Mouse (Mus musculus): Measurements from ENCODE around the gene Lrrc9. TPM values are rescaled to one million over a fixed set of nuclear protein-coding genes. Genes with fewer than 3 reads are reported as not detected.

Gene Lrrc9
- 0.02 and 0.09 TPM in 2 replicates for polyA plus RNA-seq (2012; rRNA removed)
- polyA plus RNA-seq (2014; fragmentation: Nextera tagmentation; extraction: Ambion mirVana), result 0.14 TPM in 1 of 2 replicates, not detected in the other

DNA sequence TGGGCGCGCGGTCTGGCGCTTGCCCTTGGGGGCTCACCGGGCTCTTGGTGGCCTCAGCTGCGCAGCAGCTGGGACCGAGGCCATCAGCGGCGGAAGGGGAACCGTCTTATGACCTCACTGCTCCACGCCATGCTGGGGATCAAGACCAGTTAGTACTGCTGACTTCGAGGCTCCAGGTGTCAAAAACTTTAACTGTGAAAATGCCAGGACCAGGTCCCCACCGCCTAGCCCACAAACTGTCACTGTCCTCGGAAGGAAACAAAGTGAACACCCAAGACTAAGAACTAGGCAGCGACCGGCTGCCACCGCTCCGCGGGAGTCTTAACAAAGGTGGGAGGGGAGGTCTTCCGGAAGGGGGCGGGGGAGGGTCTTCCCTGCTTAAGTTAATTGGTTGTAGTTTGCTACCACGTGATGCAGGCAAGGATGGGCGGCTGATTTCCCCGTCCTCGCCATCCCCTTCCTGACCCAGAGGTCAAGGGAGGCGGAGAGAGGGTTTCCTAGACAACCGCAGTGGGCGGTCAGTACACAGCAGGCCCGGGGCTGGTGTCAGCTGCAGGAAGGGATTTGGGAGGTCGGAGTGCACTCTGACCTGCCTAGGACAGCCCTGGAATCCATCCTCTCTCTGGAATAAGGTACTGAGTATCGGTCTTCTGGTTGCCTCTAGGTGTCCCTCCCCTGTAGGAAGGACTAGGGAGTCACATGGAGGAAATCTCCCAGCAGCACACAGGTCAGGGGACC lies at the start of gene Lrrc9:
TSS of gene Lrrc9 (plus strand) at position 28 of the 738 bp plus-strand sequence.
- WGBS (ENCODE audit: insufficient replicate concordance), result 3% methylated on average over 31 of the region's 31 CpGs
- H3K9me3 ChIP-seq (ENCODE audit: control insufficient read depth, low read length), result no peaks in the 10 kb centered on the region
- H3K4me2 ChIP-seq (ENCODE audit: low read depth), result peak within 1 kb of the TSS; percentile 66
- no peaks in the 10 kb centered on the region for H3K36me3 ChIP-seq (replicated peaks; ENCODE audit: control insufficient read depth, insufficient read depth, low read depth)
- no peaks in the 10 kb centered on the region for H3K27me3 ChIP-seq (ENCODE audit: control insufficient read depth, insufficient read depth, low read length)
- no peak within 1 kb of the TSS; the same call in 1 of the 2 replicates for H3K9ac ChIP-seq (replicated peaks)
- H3K4me1 ChIP-seq (replicated peaks; ENCODE audit: control insufficient read depth in 2 of 2, insufficient read depth in 2 of 2, low read length in 1 of 2), result peaks cover 0 to 4% of the 10 kb centered on the region in 2 experiments; a peak in 1 of 4 replicates
- DNase-seq (ENCODE audit: low read depth in 3 of 3, low spot score in 3 of 3) (peak; percentile 14 to 36 (median 33)), ATAC-seq (ENCODE audit: insufficient read depth) (peak; percentile 78)
- no peak within 1 kb of the TSS for H3K27ac ChIP-seq
- peak within 1 kb of the TSS; percentile 43 for H3K4me3 ChIP-seq (ENCODE audit: insufficient read depth in 1 of 2, low read depth in 2 of 2, low read length in 2 of 2)
- TF ChIP-seq EP300 (IDR thresholded peaks at IDR 0.05; ENCODE audit: low read depth) (no peak), CTCF (IDR thresholded peaks at IDR 0.05; ENCODE audit: low read depth) (no peak)

GRCm38 (mm10) chr12:72393046-72393805 lies 48.4 kb upstream of the Lrrc9 start:
- no peak overlapping the region for H3K27ac ChIP-seq
- H3K27me3 ChIP-seq (ENCODE audit: control insufficient read depth, insufficient read depth, low read length), result no peaks in the 10 kb centered on the region
- WGBS (ENCODE audit: insufficient replicate concordance), result 48% methylated on average over 13 of the region's 13 CpGs
- H3K9ac ChIP-seq (replicated peaks), result no peak overlapping the region
- H3K9me3 ChIP-seq (ENCODE audit: control insufficient read depth, low read length), result no peaks in the 10 kb centered on the region
- 0 out of 4 replicates have a peak, but pooled peaks cover 0 to 2% of the 10 kb centered on the region in 2 experiments for H3K4me1 ChIP-seq (replicated peaks; ENCODE audit: control insufficient read depth in 2 of 2, insufficient read depth in 2 of 2, low read length in 1 of 2)
- no peak overlapping the region for H3K4me2 ChIP-seq (ENCODE audit: low read depth)
- no peak for TF ChIP-seq CTCF (IDR thresholded peaks at IDR 0.05; ENCODE audit: low read depth)
- no peak for TF ChIP-seq EP300 (IDR thresholded peaks at IDR 0.05; ENCODE audit: low read depth)
- no peak for ATAC-seq (ENCODE audit: insufficient read depth)
- H3K36me3 ChIP-seq (replicated peaks; ENCODE audit: control insufficient read depth, insufficient read depth, low read depth), result no peaks in the 10 kb centered on the region
- DNase-seq (ENCODE audit: low read depth in 3 of 3, low spot score in 3 of 3), result no peak
- no peak overlapping the region for H3K4me3 ChIP-seq (ENCODE audit: insufficient read depth in 1 of 2, low read depth in 2 of 2, low read length in 2 of 2)

DNA sequence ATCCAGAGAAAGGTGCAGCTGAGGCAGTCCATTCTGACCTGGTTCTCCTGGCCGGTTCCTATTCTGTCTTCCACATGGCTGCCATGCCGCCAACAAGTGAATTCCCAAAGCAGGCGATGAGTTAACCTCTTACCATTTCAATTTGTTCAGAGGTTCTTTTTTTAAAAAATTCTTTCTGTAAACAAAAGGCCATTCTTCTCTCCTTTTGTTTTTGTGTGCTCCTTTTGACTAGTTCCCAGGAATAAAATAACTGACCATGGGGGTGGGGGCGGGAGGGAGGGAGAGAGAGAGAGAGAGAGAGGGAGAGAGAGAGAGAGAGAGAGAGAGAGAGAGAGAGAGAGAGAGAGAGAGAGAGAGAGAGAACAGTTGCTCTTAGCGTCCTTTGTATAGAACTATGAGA lies 36.6 kb upstream of the Lrrc9 start:
- Histone ChIP-seq H3K9ac (replicated peaks) (no peak overlapping the region), H3K9me3 (ENCODE audit: control insufficient read depth, low read length) (no peaks in the 10 kb centered on the region), H3K27ac (no peak overlapping the region), H3K27me3 (ENCODE audit: control insufficient read depth, insufficient read depth, low read length) (peaks cover 31% of the 10 kb centered on the region), H3K4me1 (replicated peaks; ENCODE audit: control insufficient read depth in 2 of 2, insufficient read depth in 2 of 2, low read length in 1 of 2) (no peaks in the 10 kb centered on the region), H3K4me3 (ENCODE audit: insufficient read depth in 1 of 2, low read depth in 2 of 2, low read length in 2 of 2) (no peak overlapping the region), H3K36me3 (replicated peaks; ENCODE audit: control insufficient read depth, insufficient read depth, low read depth) (no peaks in the 10 kb centered on the region), H3K4me2 (ENCODE audit: low read depth) (no peak overlapping the region)
- 48% methylated on average over 5 of the region's 5 CpGs for WGBS (ENCODE audit: insufficient replicate concordance)
- TF ChIP-seq CTCF (IDR thresholded peaks at IDR 0.05; ENCODE audit: low read depth), result no peak
- TF ChIP-seq EP300 (IDR thresholded peaks at IDR 0.05; ENCODE audit: low read depth), result no peak
- ATAC-seq (ENCODE audit: insufficient read depth) (no peak), DNase-seq (ENCODE audit: low read depth in 3 of 3, low spot score in 3 of 3) (no peak)

DNA sequence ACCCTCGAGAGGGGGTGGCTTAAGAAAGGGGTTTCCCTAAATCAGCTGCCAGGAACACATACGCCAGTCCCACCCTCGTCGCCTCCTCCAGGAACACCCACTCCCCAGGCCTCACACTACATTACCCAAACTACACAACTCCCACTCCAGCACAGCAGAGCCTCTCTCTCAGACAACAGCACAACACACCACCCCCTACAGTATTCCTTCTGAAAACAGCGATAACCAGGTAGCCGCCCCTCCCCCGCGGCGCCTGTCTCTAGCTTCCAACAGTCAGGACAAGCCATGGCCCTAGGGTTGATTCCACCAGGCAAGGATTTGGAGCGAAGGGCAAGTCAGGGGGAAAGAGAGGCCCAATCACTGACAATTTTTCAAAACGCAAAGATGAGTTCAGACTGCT lies 34.5 kb upstream of the Lrrc9 start:
- no peak for DNase-seq (ENCODE audit: low read depth in 3 of 3, low spot score in 3 of 3)
- H3K27me3 ChIP-seq (ENCODE audit: control insufficient read depth, insufficient read depth, low read length), result peaks cover 31% of the 10 kb centered on the region
- peak overlapping the region; percentile 8; the same call in 1 of the 2 replicates for H3K4me2 ChIP-seq (ENCODE audit: low read depth)
- no peaks in the 10 kb centered on the region for H3K4me1 ChIP-seq (replicated peaks; ENCODE audit: control insufficient read depth in 2 of 2, insufficient read depth in 2 of 2, low read length in 1 of 2)
- TF ChIP-seq CTCF (IDR thresholded peaks at IDR 0.05; ENCODE audit: low read depth) (no peak), EP300 (IDR thresholded peaks at IDR 0.05; ENCODE audit: low read depth) (no peak)
- no peak overlapping the region for H3K4me3 ChIP-seq (ENCODE audit: insufficient read depth in 1 of 2, low read depth in 2 of 2, low read length in 2 of 2)
- no peak overlapping the region for H3K9ac ChIP-seq (replicated peaks)
- H3K36me3 ChIP-seq (replicated peaks; ENCODE audit: control insufficient read depth, insufficient read depth, low read depth), result no peaks in the 10 kb centered on the region
- WGBS (ENCODE audit: insufficient replicate concordance), result 17% methylated on average over 11 of the region's 11 CpGs
- H3K27ac ChIP-seq, result no peak overlapping the region
- no peaks in the 10 kb centered on the region for H3K9me3 ChIP-seq (ENCODE audit: control insufficient read depth, low read length)
- ATAC-seq (ENCODE audit: insufficient read depth), result no peak

DNA sequence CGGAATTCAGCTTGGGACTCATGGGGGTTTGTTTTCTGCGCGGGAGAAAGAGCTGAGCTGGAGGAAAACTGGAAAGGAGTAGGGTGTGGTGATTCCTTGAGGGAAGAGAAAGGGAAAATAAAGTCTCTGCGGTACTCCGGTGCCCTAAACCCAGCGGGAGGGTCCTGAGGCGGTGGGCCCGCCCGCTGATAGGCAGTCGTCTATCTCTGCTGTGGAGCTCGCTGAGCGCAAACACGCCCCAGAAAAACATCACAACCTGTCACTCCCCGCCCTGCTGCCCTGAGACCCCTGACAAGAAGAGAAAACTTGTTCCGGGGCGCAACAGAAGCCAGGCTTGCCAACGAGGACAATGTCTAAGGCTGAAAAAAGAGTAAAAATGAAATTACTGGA lies 34.0 kb upstream of the Lrrc9 start:
- Histone ChIP-seq H3K27ac (no peak overlapping the region), H3K4me1 (replicated peaks; ENCODE audit: control insufficient read depth in 2 of 2, insufficient read depth in 2 of 2, low read length in 1 of 2) (no peaks in the 10 kb centered on the region), H3K27me3 (ENCODE audit: control insufficient read depth, insufficient read depth, low read length) (peaks cover 31% of the 10 kb centered on the region), H3K9me3 (ENCODE audit: control insufficient read depth, low read length) (no peaks in the 10 kb centered on the region), H3K4me3 (ENCODE audit: insufficient read depth in 1 of 2, low read depth in 2 of 2, low read length in 2 of 2) (peak overlapping the region; percentile 11 to 45; a peak in 3 of 4 replicates), H3K36me3 (replicated peaks; ENCODE audit: control insufficient read depth, insufficient read depth, low read depth) (no peaks in the 10 kb centered on the region), H3K9ac (replicated peaks) (no peak overlapping the region), H3K4me2 (ENCODE audit: low read depth) (peak overlapping the region; percentile 52)
- no peak for DNase-seq (ENCODE audit: low read depth in 3 of 3, low spot score in 3 of 3)
- under 1% methylated on average over 17 of the region's 17 CpGs for WGBS (ENCODE audit: insufficient replicate concordance)
- no peak for ATAC-seq (ENCODE audit: insufficient read depth)
- TF ChIP-seq CTCF (IDR thresholded peaks at IDR 0.05; ENCODE audit: low read depth) (no peak), EP300 (IDR thresholded peaks at IDR 0.05; ENCODE audit: low read depth) (no peak)
